Mouse (Mus musculus): ENCODE data around the gene Ptprd. TPM values are rescaled to one million over a fixed set of nuclear protein-coding genes. Genes with fewer than 3 reads are reported as not detected.

The Ptprd gene
- polyA plus RNA-seq, 1 experiment from 2014 or later, result 18.6 TPM

DNA sequence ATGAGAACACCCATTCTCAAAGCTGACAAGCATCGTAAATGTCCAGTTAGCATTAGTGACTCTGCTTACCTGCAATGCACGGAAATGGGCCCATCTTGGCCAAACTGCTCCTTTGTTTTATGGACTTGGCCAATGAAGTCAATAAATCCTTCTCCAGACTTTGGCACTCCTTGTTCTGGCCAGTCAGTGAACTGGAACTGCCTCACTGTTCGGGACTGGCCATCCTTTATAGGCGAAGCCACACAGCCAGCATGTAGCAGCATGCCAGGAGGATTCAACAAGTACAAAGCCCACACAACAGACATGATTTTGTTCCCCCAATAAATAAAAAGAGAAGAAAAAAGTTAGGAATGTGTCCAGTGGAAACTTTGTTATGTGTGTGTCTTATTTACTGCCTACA is 2261.2 kb downstream of the Ptprd start:
- ATAC-seq (ENCODE audit: low FRiP score) (no peak), DNase-seq (ENCODE audit: low spot score, missing footprints) (no peak)
- Histone ChIP-seq H3K9ac (ENCODE audit: low read length) (no peak overlapping the region), H3K36me3 (ENCODE audit: control insufficient read depth, insufficient read depth, low read length) (no peaks in the 10 kb centered on the region), H3K9me3 (ENCODE audit: control insufficient read depth, low read length) (no peaks in the 10 kb centered on the region), H3K4me2 (no peak overlapping the region), H3K4me1 (ENCODE audit: control insufficient read depth, insufficient read depth, low read length) (no peaks in the 10 kb centered on the region), H3K27me3 (ENCODE audit: control insufficient read depth, insufficient read depth, low read length) (no peaks in the 10 kb centered on the region), H3K27ac (ENCODE audit: low read depth, low read length) (no peak overlapping the region), H3K4me3 (ENCODE audit: low read depth, low read length) (no peak overlapping the region)
- WGBS, result 79% methylated on average over 4 of the region's 4 CpGs

GRCm38 (mm10) chr4:75894871-75895270 is 2316.9 kb downstream of the Ptprd start:
- DNase-seq (ENCODE audit: low spot score, missing footprints) (no peak), ATAC-seq (ENCODE audit: low FRiP score) (no peak)
- H3K27ac ChIP-seq (ENCODE audit: low read depth, low read length), result no peak overlapping the region
- H3K36me3 ChIP-seq (ENCODE audit: control insufficient read depth, insufficient read depth, low read length), result no peaks in the 10 kb centered on the region
- H3K9ac ChIP-seq (ENCODE audit: low read length), result no peak overlapping the region
- no peaks in the 10 kb centered on the region for H3K4me1 ChIP-seq (ENCODE audit: control insufficient read depth, insufficient read depth, low read length)
- H3K4me2 ChIP-seq, result no peak overlapping the region
- no peak overlapping the region for H3K4me3 ChIP-seq (ENCODE audit: low read depth, low read length)
- H3K27me3 ChIP-seq (ENCODE audit: control insufficient read depth, insufficient read depth, low read length), result no peaks in the 10 kb centered on the region
- WGBS, result 14% methylated on average over 4 of the region's 4 CpGs
- H3K9me3 ChIP-seq (ENCODE audit: control insufficient read depth, low read length), result no peaks in the 10 kb centered on the region

Small RNAs within 50 kb of the gene (microRNA-seq; reads per million reads assigned to microRNA genes)
- gene Gm23159, result not detected

All from midbrain, embryonic 11.5 days (tissue).